Mouse (Mus musculus) E14TG2a.4 (cell line): Measurements from ENCODE around the gene Rhox3g.
"Not testable (repeated sequence)": the region's sequence is repeated elsewhere in the genome, so short reads cannot be mapped to it uniquely, and the experiment has no call there.

Source experiments
- H3K27me3 ChIP-seq: 2 replicates; pipeline ENCODE4 v1.6.1; 2014; ENCODE audit warnings: low read length, control low read depth; ENCODE audit not compliant: insufficient read depth
- H3K36me3 ChIP-seq: 2 replicates; pipeline ENCODE4 v1.6.1; 2014; ENCODE audit warnings: low read length, control low read depth; ENCODE audit not compliant: insufficient read depth
- H3K4me1 ChIP-seq: replicated peaks from 2 replicates; pipeline ENCODE4 v1.6.1; 2014; ENCODE audit warnings: low read depth, low read length, control low read depth
- H3K4me3 ChIP-seq: replicated peaks from 2 replicates; pipeline ENCODE4 v1.5.1; 2014; ENCODE audit warnings: mild to moderate bottlenecking, low read length
- H3K9me3 ChIP-seq: 2 replicates; pipeline ENCODE4 v1.6.1; 2014; ENCODE audit warnings: low read length, control low read depth

Rhox3g gene

DNA sequence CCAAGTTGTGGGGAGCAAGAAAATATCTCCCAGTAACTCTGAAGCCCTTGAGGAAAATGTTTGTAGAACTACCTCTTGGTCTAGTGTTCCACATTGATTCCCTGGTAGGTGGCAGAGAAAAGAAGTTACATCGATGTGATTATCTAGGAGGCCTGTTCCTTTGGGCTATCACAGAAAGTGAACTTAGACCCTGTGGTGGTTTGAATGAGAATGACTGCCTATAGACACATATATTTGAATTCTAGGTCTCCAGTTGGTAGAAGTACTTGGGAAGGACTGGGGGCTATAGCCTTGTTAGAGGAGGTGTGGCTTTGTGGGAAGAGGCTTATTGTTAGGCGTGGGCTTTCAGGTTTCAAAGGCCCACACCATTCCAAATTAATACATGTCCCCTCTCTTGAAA is at the start of gene Rhox3g:
Gene Rhox3g, minus strand, starts transcription at position 101 of the 400 bp plus-strand sequence.
- not testable (repeated sequence) for H3K9me3 ChIP-seq, H3K4me3 ChIP-seq, H3K27me3 ChIP-seq, H3K4me1 ChIP-seq, H3K36me3 ChIP-seq

DNA sequence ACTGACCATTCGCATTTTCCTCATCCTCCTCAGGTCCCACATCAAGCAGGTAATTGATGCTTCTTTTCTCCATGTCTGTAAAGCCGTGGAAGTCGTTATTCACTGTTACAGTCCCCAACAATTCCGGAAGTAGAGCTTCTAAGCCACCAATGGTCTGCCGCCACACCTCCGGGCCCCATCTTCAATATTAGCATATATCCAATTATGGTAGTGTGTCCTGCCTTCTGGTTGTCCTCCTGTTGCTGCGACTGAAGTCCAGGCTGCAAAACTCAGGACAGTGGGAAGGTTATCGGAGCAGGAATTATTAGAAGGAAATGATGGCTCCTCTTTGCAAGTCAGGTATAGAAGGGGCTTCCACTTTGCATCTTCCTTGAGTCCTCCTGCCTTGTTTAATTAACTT is 44.8 kb upstream of the Rhox3g start, which contains the start of gene Rhox2h:
Gene Rhox2h, minus strand, starts transcription at position 101 of the 400 bp plus-strand sequence.
- H3K9me3 ChIP-seq, H3K4me1 ChIP-seq, H3K4me3 ChIP-seq, H3K36me3 ChIP-seq, H3K27me3 ChIP-seq: not testable (repeated sequence)

DNA sequence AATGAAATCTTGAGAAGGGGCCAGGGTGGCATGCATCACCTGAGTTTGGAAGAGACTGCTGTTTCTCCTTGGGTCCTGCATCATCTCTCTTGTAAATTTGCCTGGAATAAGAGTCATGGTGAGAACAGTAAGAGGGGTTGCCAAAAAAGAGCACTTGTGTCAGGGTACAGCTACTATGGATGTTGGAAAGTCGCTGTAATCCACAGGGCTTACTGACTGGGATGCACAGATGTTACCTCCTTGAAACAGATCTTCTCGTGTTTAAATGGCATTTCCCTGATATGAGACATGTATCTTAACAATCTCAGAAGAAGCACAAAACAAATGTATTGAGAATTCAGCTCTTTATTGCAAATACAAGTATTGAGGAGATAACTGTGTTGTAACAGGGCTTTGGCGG is 40.3 kb upstream of the Rhox3g start, which contains the start of gene Rhox3h:
Gene Rhox3h, minus strand, starts transcription at position 101 of the 400 bp plus-strand sequence.
- H3K9me3 ChIP-seq, H3K36me3 ChIP-seq, H3K4me1 ChIP-seq, H3K4me3 ChIP-seq, H3K27me3 ChIP-seq: not testable (repeated sequence)

DNA sequence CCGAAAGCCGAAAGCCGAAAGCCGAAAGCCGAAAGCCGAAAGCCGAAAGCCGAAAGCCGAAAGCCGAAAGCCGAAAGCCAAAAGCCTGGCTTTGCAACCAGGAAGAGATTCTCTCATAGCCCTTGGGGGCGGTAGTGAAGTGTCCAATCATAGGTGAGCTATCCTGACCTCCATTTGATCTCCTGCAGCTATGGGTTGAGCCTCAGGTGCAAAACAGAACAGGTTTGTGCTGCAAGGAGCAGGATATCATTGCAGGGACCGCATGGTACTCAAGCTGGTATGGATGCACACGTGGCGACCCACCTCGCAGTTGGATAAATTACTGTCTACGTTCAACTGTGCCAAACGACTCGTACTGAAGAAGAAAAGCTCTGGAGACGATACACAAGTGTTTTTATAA is 22.8 kb upstream of the Rhox3g start, which contains the start of gene Rhox4g:
Gene Rhox4g, minus strand, starts transcription at position 101 of the 400 bp plus-strand sequence.
- not testable (repeated sequence) for H3K4me3 ChIP-seq, H3K4me1 ChIP-seq, H3K27me3 ChIP-seq, H3K36me3 ChIP-seq, H3K9me3 ChIP-seq

DNA sequence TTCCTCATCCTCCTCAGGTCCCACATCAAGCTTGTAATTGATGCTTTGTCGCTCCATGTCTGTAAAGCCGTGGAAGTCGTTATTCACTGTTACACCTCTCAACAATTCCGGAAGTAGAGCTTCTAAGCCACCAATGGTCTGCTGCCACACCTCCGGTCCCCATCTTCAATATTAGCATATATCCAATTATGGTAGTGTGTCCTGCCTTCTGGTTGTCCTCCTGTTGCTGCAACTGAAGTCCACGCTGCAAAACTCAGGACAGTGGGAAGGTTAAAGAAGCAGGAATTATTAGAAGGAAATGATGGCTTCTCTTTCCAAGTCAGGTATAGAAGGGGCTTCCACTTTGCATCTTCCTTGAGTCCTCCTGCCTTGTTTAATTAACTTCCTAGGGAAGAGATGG is 15.0 kb upstream of the Rhox3g start, which contains the start of gene Rhox2g:
Gene Rhox2g, minus strand, starts transcription at position 101 of the 400 bp plus-strand sequence.
- not testable (repeated sequence) for H3K4me3 ChIP-seq, H3K36me3 ChIP-seq, H3K9me3 ChIP-seq, H3K4me1 ChIP-seq, H3K27me3 ChIP-seq

DNA sequence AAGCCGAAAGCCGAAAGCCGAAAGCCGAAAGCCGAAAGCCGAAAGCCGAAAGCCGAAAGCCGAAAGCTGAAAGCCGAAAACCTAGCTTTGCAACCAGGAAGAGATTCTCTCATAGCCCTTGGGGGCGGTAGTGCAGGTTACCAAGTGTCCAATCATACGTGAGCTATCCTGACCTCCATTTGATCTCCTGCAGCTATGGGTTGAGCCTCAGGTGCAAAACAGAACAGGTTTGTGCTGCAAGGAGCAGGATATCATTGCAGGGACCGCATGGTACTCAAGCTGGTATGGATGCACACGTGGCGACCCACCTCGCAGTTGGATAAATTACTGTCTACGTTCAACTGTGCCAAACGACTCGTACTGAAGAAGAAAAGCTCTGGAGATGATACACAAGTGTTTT is 20.8 kb downstream of the Rhox3g start, which contains the start of gene Rhox4f:
Gene Rhox4f, minus strand, starts transcription at position 101 of the 400 bp plus-strand sequence.
- H3K4me1 ChIP-seq, H3K9me3 ChIP-seq, H3K36me3 ChIP-seq, H3K27me3 ChIP-seq, H3K4me3 ChIP-seq: not testable (repeated sequence)

DNA sequence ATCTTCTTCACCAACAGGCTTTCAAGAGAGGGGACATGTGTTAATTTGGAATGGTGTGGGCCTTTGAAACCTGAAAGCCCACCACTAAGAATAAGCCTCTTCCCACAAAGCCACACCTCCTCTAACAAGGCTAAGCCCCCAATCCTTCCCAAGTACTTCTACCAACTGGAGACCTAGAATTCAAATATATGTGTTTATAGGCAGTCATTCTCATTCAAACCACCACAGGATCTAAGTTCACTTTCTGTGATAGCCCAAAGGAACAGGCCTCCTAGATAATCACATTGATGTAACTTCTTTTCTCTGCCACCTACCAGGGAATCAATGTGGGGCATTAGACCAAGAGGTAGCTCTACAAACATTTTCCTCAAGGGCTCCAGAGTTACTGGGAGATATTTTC is 47.7 kb downstream of the Rhox3g start, which contains the start of gene Rhox3f:
Gene Rhox3f, plus strand, starts transcription at position 301 of the 400 bp plus-strand sequence.
- H3K4me1 ChIP-seq, H3K9me3 ChIP-seq, H3K4me3 ChIP-seq, H3K27me3 ChIP-seq, H3K36me3 ChIP-seq: not testable (repeated sequence)
